ENCODE assay signal across 9 mouse cellular contexts in genomic region chr9:101080046-101080685, GRCm38 (mm10). TPM values are rescaled to one million over a fixed set of nuclear protein-coding genes. Genes with fewer than 3 reads are reported as not detected.
DNase-seq lines count a peak whose midpoint lies in the region; ATAC-seq and TF ChIP-seq lines count a peak whose summit lies in the region.
"Had no signal": no experiment of that assay in that cellular context is flagged by ENCODE, and none has a peak within 500 bp of the region (broad histone marks: within the 10 kb centered on the region; RNA-seq: fewer than 3 reads in every experiment).

No protein-coding gene starts in this region.

- 0 out of 2 replicates have a peak, but pooled peaks have one; percentile 11 for TF ChIP-seq CTCF in gastrocnemius, adult 2 months (IDR thresholded peaks at IDR 0.05)
- peak; percentile 34; the same call in 1 of the 2 replicates for TF ChIP-seq CTCF in liver, embryonic 14.5 days (IDR thresholded peaks at IDR 0.05; ENCODE audit: low read depth)

- TF ChIP-seq EP300 in liver, embryonic 14.5 days (IDR thresholded peaks at IDR 0.05; ENCODE audit: low read depth) = no peak

- DNase-seq in gastrocnemius, adult 2 months = no peak
- DNase-seq in gastrocnemius, adult 18-20 months (ENCODE audit: low spot score) = no peak
- DNase-seq in midbrain, embryonic 14.5 days = no peak
- no peak for DNase-seq in midbrain, embryonic 10.5 days (ENCODE audit: low spot score)
- no peak for DNase-seq in liver, embryonic 14.5 days (ENCODE audit: low read depth in 3 of 3, low spot score in 3 of 3)
- DNase-seq in cerebellum, adult 8-10 months = no peak
- no peak for DNase-seq in right cerebral cortex, postnatal 4 days
- DNase-seq: embryo, embryonic 11 days had no signal

- 82% methylated on average over 3 of the region's 3 CpGs for WGBS in midbrain, embryonic 14.5 days
- 89% methylated on average over 3 of the region's 3 CpGs for WGBS in midbrain, embryonic 10.5 days
- WGBS in liver, embryonic 14.5 days (ENCODE audit: insufficient replicate concordance) = 72% methylated on average over 3 of the region's 3 CpGs
- WGBS in neural tube, embryonic 15.5 days = 59% methylated on average over 3 of the region's 3 CpGs

- peak overlapping the region; percentile 94 for H3K4me2 ChIP-seq in midbrain, embryonic 14.5 days (ENCODE audit: low read length)
- no peak overlapping the region for H3K4me2 ChIP-seq in liver, embryonic 14.5 days (ENCODE audit: low read depth)
- peak overlapping the region; percentile 87; the same call in 1 of the 2 replicates for H3K4me2 ChIP-seq in neural tube, embryonic 15.5 days

- H3K27ac ChIP-seq in gastrocnemius, adult 2 months = peak overlapping the region; percentile 6; the same call in 1 of the 2 replicates
- no peak overlapping the region for H3K27ac ChIP-seq in midbrain, embryonic 14.5 days (replicated peaks; ENCODE audit: low read depth, low read length)
- no peak overlapping the region for H3K27ac ChIP-seq in midbrain, embryonic 10.5 days (replicated peaks)
- H3K27ac ChIP-seq in liver, embryonic 14.5 days = no peak overlapping the region
- H3K27ac ChIP-seq in neural tube, embryonic 15.5 days (replicated peaks) = no peak overlapping the region

- H3K9me3 ChIP-seq in midbrain, embryonic 14.5 days (ENCODE audit: control insufficient read depth, low read length) = no peaks in the 10 kb centered on the region
- no peaks in the 10 kb centered on the region for H3K9me3 ChIP-seq in midbrain, embryonic 10.5 days (replicated peaks)
- no peaks in the 10 kb centered on the region for H3K9me3 ChIP-seq in liver, embryonic 14.5 days (ENCODE audit: control insufficient read depth, low read length)
- no peaks in the 10 kb centered on the region for H3K9me3 ChIP-seq in neural tube, embryonic 15.5 days (replicated peaks)

- ATAC-seq in midbrain, embryonic 14.5 days (ENCODE audit: low FRiP score, low TSS enrichment) = no peak
- ATAC-seq in liver, embryonic 14.5 days (ENCODE audit: insufficient read depth) = no peak
- ATAC-seq in neural tube, embryonic 15.5 days (ENCODE audit: low FRiP score) = no peak

- H3K27me3 ChIP-seq in midbrain, embryonic 14.5 days (ENCODE audit: control insufficient read depth, insufficient read depth, low read length) = no peaks in the 10 kb centered on the region
- no peaks in the 10 kb centered on the region for H3K27me3 ChIP-seq in midbrain, embryonic 10.5 days (ENCODE audit: low read depth, poor library complexity, severe bottlenecking)
- no peaks in the 10 kb centered on the region for H3K27me3 ChIP-seq in liver, embryonic 14.5 days (ENCODE audit: control insufficient read depth, insufficient read depth, low read length)
- H3K27me3 ChIP-seq in neural tube, embryonic 15.5 days (replicated peaks) = no peaks in the 10 kb centered on the region

- H3K4me3 ChIP-seq in gastrocnemius, adult 2 months = peak overlapping the region; percentile 93
- H3K4me3 ChIP-seq in midbrain, embryonic 14.5 days (replicated peaks; ENCODE audit: low read depth, low read length) = no peak overlapping the region
- no peak overlapping the region for H3K4me3 ChIP-seq in midbrain, embryonic 10.5 days
- no peak overlapping the region for H3K4me3 ChIP-seq in liver, embryonic 14.5 days (ENCODE audit: insufficient read depth in 1 of 2, low read depth in 2 of 2, low read length in 2 of 2)
- no peak overlapping the region for H3K4me3 ChIP-seq in neural tube, embryonic 15.5 days (replicated peaks)

- intact Hi-C loops in gastrocnemius, adult 2 months (cut with DNase I) = no loop called here

- no peak overlapping the region for H3K9ac ChIP-seq in midbrain, embryonic 14.5 days (replicated peaks; ENCODE audit: low read length)
- no peak overlapping the region for H3K9ac ChIP-seq in liver, embryonic 14.5 days (replicated peaks)
- H3K9ac ChIP-seq in neural tube, embryonic 15.5 days (replicated peaks) = no peak overlapping the region

- no peaks in the 10 kb centered on the region for H3K36me3 ChIP-seq in midbrain, embryonic 14.5 days (ENCODE audit: control insufficient read depth, insufficient read depth, low read length)
- H3K36me3 ChIP-seq in midbrain, embryonic 10.5 days = peaks cover 37% of the 10 kb centered on the region
- H3K36me3 ChIP-seq in liver, embryonic 14.5 days (replicated peaks; ENCODE audit: control insufficient read depth, insufficient read depth, low read depth) = peaks cover 5% of the 10 kb centered on the region; the same call in 1 of the 2 replicates
- no peaks in the 10 kb centered on the region for H3K36me3 ChIP-seq in neural tube, embryonic 15.5 days

- peaks cover 31% of the 10 kb centered on the region for H3K4me1 ChIP-seq in midbrain, embryonic 14.5 days (ENCODE audit: control insufficient read depth, insufficient read depth, low read length)
- H3K4me1 ChIP-seq in midbrain, embryonic 10.5 days = peaks cover 35% of the 10 kb centered on the region
- H3K4me1 ChIP-seq in liver, embryonic 14.5 days (replicated peaks; ENCODE audit: control insufficient read depth in 2 of 2, insufficient read depth in 2 of 2, low read length in 1 of 2) = peaks cover 23 to 24% of the 10 kb centered on the region in 2 experiments
- peaks cover 45% of the 10 kb centered on the region for H3K4me1 ChIP-seq in neural tube, embryonic 15.5 days

RNA-seq across cellular contexts. Expression of gene Msl2, which starts 6.3 kb away (rescaled TPM):
- total RNA-seq in gastrocnemius, adult 2 months (2021) = 10 to 100 TPM; 28.4 to 29.3 TPM
- 10 to 100 TPM; 26.3 to 27.5 TPM for total RNA-seq in gastrocnemius, adult 18-20 months (2021)
- 7.2 and 12.5 TPM in 2 replicates for polyA plus RNA-seq in midbrain, embryonic 14.5 days (2014; fragmentation: Nextera tagmentation; extraction: Ambion mirVana)
- 3.8 and 3.9 TPM in 2 replicates for polyA plus RNA-seq in midbrain, embryonic 10.5 days (2016; fragmentation: Nextera tagmentation; extraction: Ambion mirVana)
- polyA plus RNA-seq in liver, embryonic 14.5 days (2012; rRNA removed) = 8.2 and 9.4 TPM in 2 replicates
- polyA plus RNA-seq in liver, embryonic 14.5 days (2014; fragmentation: Nextera tagmentation; extraction: Ambion mirVana) = 2.3 and 2.5 TPM in 2 replicates
- 3.9 TPM in 2 replicates for polyA plus RNA-seq in neural tube, embryonic 15.5 days (2015; fragmentation: Nextera tagmentation; extraction: Ambion mirVana)

RNA-seq across cellular contexts. Expression of gene Pccb, which starts 45.5 kb away (rescaled TPM):
- 10 to 100 TPM; 56.5 to 70.8 TPM for total RNA-seq in gastrocnemius, adult 2 months (2021)
- 10 to 100 TPM; 58.9 to 62.4 TPM for total RNA-seq in gastrocnemius, adult 18-20 months (2021)
- 25.8 and 26.8 TPM in 2 replicates for polyA plus RNA-seq in midbrain, embryonic 14.5 days (2014; fragmentation: Nextera tagmentation; extraction: Ambion mirVana)
- polyA plus RNA-seq in midbrain, embryonic 10.5 days (2016; fragmentation: Nextera tagmentation; extraction: Ambion mirVana) = 14.2 and 15.7 TPM in 2 replicates
- polyA plus RNA-seq in liver, embryonic 14.5 days (2012; rRNA removed) = 12.8 and 15.7 TPM in 2 replicates
- 6.4 and 7.8 TPM in 2 replicates for polyA plus RNA-seq in liver, embryonic 14.5 days (2014; fragmentation: Nextera tagmentation; extraction: Ambion mirVana)
- 25.4 and 27.0 TPM in 2 replicates for polyA plus RNA-seq in neural tube, embryonic 15.5 days (2015; fragmentation: Nextera tagmentation; extraction: Ambion mirVana)
